Mouse (Mus musculus): Measurements from ENCODE around the gene Mthfr.
A peak's percentile ranks its signal among the peaks of the same experiment; 100 is the strongest.
"Not testable (repeated sequence)": the region's sequence is repeated elsewhere in the genome, so short reads cannot be mapped to it uniquely, and the experiment has no call there.

Mthfr gene

GRCm38 (mm10) chr4:148040029-148040830, 1.4 kb downstream of the Mthfr start:
- DNase-seq (ENCODE audit: low spot score): no peak

GRCm38 (mm10) chr4:148040933-148041610, 2.2 kb downstream of the Mthfr start:
- peak; percentile 79 for DNase-seq (ENCODE audit: low spot score)

DNA sequence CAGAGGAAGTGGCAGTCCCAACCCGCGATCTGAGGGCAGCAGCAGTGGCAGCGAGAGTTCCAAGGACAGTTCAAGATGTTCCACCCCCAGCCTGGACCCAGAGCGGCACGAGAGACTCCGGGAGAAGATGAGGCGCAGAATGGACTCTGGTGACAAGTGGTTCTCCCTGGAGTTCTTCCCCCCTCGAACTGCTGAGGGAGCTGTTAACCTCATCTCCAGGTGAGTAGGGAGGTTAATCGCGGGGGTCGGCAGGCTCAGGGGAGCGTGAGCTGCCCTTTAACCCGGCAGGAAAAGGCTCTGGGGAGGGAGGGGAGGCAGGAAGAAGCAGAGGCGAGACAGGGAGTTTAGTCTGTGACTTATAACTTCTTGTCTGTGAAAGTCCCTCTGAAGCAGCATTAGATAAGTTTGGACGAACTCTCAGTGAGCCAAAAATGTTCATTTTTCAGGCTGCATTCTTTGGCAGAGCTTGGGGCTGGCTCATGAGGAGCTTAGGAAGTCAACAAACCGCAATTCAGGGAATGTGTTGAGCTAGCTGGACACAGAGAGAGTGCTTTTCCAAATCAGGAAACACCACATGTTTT, 2.8 kb downstream of the Mthfr start:
- DNase-seq (ENCODE audit: low spot score): no peak

DNA sequence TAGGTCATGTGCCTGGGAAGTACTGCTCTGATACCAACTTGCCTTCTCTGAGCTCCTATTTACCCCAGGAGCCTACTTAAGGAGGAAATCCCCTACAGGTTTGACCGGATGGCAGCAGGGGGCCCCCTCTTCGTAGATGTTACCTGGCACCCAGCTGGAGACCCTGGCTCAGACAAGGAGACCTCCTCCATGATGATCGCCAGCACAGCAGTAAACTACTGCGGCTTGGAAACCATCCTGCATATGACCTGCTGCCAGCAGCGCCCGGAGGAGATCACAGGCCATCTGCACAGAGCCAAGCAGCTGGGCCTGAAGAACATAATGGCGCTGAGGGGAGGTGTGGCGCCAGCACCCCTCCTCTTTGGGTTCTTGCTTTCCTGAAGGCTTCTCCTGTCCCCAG, 4.5 kb downstream of the Mthfr start:
- DNase-seq (ENCODE audit: low spot score): not testable (repeated sequence)

DNA sequence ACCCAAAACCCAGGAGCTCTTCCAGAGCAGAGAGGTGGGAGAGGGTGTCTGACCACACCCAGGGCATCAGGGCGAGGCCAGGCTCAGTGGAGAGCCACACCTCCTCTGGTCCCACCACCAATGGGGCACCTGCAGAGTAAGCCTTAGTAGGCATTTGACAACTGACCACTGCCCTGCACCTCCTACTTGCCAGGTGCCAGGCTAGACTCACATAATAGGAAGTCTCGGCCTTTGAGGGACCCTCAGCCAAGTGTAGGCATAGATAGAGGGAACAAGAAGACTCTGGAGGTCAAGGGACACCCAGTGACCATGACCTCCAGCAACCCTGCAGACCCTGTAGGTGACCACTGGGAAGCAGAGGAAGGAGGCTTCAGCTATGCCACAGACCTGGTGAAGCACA, 5.2 kb downstream of the Mthfr start:
- no peak for DNase-seq (ENCODE audit: low spot score)

DNA sequence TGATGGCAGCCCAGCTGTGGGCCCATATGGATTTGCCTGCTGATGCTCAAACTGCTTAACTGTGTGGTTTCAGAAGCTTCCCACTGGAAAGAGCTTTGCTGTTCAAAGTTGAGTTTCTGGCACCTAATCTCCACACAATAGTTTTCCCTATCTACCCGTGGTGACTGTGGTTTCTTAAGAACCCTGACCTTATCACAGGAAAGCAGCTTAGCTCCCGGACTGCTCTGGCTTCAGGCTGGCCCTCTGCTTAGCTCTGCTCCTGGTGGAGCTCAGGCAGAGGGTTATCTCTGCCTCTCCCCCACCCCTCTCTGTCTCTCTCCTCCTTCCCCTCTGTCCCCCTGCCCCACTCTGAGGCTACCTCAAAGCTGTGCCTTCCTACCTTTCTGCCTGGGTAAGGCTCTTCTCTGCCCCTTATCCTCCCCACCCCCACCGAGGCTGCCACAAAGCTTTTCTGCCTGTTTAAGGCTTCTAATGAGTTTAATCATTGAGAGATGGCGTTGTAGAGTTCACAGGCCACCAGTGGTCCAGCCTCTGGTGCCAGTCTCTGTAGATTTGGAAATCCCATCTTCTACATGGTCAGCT, 7.7 kb downstream of the Mthfr start:
- DNase-seq (ENCODE audit: low spot score): no peak

GRCm38 (mm10) chr4:148050396-148050914, 11.6 kb downstream of the Mthfr start:
- not testable (repeated sequence) for DNase-seq (ENCODE audit: low spot score)

- DNase-seq (ENCODE audit: low spot score): no peak
These were observed 12.3 kb downstream of the Mthfr start for GRCm38 (mm10) chr4:148051046-148051776.

DNA sequence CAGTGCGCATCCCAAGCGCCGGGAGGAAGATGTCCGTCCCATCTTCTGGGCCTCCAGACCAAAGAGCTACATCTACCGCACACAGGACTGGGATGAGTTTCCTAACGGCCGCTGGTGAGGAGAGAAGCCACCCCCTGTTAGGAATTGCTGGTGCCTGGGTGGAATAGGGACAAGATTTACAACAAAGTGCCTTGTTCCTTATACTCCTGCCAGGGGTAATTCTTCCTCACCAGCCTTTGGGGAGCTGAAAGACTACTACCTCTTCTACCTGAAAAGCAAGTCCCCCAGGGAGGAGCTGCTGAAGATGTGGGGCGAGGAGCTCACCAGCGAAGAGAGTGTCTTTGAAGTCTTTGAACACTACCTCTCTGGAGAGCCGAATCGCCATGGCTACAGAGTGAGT, 13.0 kb downstream of the Mthfr start:
- DNase-seq (ENCODE audit: low spot score): no peak

- no peak for DNase-seq (ENCODE audit: low spot score)
These were observed 14.1 kb downstream of the Mthfr start for GRCm38 (mm10) chr4:148052976-148053375.

GRCm38 (mm10) chr4:148053417-148053920, 14.6 kb downstream of the Mthfr start:
- DNase-seq (ENCODE audit: low spot score): no peak

GRCm38 (mm10) chr4:148054961-148055695, 16.3 kb downstream of the Mthfr start:
- DNase-seq (ENCODE audit: low spot score): no peak

DNA sequence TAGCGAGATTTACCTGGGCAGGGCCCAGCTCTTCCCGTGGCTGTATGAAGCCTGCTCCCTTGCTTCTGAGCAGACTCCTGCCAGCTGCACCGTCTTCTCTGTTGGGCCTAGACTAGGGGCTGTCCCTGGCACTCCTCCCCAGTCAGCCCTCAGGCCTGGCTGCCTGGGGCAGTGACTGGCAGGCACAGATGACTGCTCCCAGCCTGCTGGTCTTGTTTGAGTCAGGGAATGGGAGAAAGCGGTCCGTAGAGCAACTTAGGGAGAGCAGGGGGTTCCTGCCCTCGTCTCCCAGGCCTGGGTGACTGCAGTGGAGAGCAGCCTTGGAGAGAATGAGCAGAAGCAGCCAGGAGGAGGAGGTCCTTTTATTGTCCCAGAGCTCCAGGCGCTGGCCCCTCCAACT, 17.4 kb downstream of the Mthfr start:
- no peak for DNase-seq (ENCODE audit: low spot score)

- no peak for DNase-seq (ENCODE audit: low spot score)
These were observed 17.9 kb downstream of the Mthfr start for GRCm38 (mm10) chr4:148056801-148057200.

DNA sequence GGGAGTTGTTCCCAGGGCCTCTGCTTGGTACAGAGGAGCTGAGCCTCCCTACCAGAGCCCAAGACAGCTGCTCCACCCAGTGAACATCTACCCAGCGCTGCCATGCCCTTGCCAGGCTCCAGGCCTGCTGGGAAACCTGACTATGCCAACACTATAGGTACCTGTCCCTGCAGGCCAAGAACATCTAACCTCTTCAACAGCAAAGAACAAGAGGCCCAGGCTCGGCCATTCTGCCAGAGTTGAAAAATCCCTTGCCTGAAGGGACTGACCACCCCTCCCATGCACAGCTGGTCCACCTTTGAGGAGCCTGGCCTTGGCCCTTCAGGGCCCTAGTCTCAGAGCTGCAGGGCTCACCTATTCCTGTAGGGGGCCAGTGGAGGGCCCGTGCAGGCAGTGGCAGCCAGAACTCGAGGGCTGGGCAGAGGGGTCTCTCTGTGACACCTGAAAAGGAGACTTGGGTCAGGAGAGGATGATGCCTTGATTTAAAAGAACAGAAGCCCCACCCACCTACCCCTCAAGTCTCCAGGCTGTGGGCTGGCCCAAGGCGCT, 18.9 kb downstream of the Mthfr start:
- DNase-seq (ENCODE audit: low spot score): no peak

GRCm38 (mm10) chr4:148058218-148058819, 19.4 kb downstream of the Mthfr start:
- DNase-seq (ENCODE audit: low spot score): no peak

DNA sequence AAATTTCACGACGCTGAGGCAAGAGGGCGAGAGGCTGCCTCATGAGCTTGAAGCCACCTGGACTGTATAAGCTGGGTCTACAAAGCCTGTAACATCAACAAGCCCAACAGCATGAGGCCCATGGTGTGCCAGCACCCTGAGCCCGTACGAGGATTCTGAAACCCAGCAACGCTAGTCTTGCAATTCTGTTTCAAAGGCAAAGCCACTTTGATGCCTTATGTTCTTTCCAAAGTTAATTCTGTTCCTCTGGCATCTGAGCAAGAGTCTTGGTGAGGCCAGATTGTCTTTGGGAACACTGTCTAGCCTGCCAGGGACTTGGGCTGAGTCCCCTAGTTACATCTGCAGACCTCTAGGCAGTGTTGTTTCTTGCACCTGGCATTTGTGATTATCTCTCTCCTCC, 20.1 kb downstream of the Mthfr start:
- no peak for DNase-seq (ENCODE audit: low spot score)

- DNase-seq (ENCODE audit: low spot score): peak; percentile 70
These were observed 21.5 kb downstream of the Mthfr start for GRCm38 (mm10) chr4:148060120-148061085.

- no peak for DNase-seq (ENCODE audit: low spot score)
These were observed 22.2 kb downstream of the Mthfr start for GRCm38 (mm10) chr4:148061086-148061480.

All from testis, postnatal 10 days (tissue).